ENCODE assay signal across 13 mouse cellular contexts in the genomic region with DNA sequence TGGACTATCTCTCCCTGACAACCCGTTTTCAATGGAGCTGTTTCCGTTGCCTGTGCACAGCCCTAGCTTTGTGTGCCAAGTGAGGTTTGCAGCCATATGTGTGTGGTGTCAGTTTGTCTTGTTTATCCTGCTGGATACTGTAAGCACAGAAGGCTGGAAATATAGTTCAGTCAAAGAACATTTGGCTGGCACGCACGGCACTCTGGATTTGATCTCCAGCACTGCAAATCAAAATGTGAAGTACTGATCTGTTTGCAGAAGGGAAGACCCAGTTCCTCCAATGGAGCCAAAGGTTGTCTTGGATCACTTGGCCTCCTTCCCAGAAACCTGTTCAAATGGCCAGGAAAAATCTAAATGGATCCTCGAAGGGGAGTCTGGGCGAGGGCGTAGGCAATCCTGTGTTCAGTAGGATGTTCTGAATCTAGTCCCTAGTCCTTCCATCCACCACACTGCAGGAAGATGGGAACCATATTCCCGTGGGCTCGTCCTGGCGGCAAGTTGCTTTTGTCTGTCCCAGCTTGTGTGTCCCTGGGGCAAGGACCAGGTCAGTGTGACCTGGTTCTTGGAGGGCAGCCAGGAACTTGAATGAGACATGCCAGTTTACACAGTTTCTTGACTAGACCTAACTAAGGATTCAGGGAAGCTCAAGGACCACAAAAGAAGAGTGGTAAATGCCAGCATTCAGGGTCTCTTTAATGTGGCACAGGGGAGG. TPM values are rescaled to one million over a fixed set of nuclear protein-coding genes. Genes with fewer than 3 reads are reported as not detected.
DNase-seq lines count a peak whose midpoint lies in the region; ATAC-seq and TF ChIP-seq lines count a peak whose summit lies in the region.
"Had no signal": no experiment of that assay in that cellular context is flagged by ENCODE, and none has a peak within 500 bp of the region (broad histone marks: within the 10 kb centered on the region; RNA-seq: fewer than 3 reads in every experiment).

No protein-coding gene starts in this region.

- no peak for ATAC-seq in kidney, embryonic 14.5 days (ENCODE audit: low FRiP score, low TSS enrichment)
- no peak for ATAC-seq in activated CD4-positive, CD25-positive, alpha-beta regulatory T cell, adult 4 months

- WGBS in kidney, embryonic 14.5 days: 80% methylated on average over 10 of the region's 10 CpGs
- 96% methylated on average over 10 of the region's 10 CpGs for WGBS in thymus, adult 2 months

- no peak overlapping the region for H3K4me3 ChIP-seq in kidney, embryonic 14.5 days (ENCODE audit: low read length)
- H3K4me3 ChIP-seq in thymus, adult 2 months (ENCODE audit: control insufficient read depth, insufficient read depth, low read length): no peak overlapping the region
- H3K4me3 ChIP-seq: myocyte had no signal

- no peak overlapping the region for H3K9ac ChIP-seq in kidney, embryonic 14.5 days (ENCODE audit: low read depth, low read length)

- H3K27me3 ChIP-seq in kidney, embryonic 14.5 days (ENCODE audit: control insufficient read depth, insufficient read depth, low read length): no peaks in the 10 kb centered on the region
- H3K27me3 ChIP-seq in thymus, adult 2 months (ENCODE audit: control insufficient read depth, insufficient read depth, low read length): no peaks in the 10 kb centered on the region

- peak; percentile 77 for DNase-seq in kidney, adult 18-20 months
- DNase-seq in thymus, adult 2 months: no peak
- no peak for DNase-seq in thymus, postnatal 10 days (ENCODE audit: low spot score in 2 of 2)
- peak; percentile 74 to 82 for DNase-seq in kidney, postnatal 25 days
- no peak for DNase-seq in T-cell, adult 2 months (ENCODE audit: low spot score)
- DNase-seq: cerebellum, adult 11 months; gastrocnemius, postnatal 36 days; heart, postnatal 10 days; liver had no signal

- no peaks in the 10 kb centered on the region for H3K4me1 ChIP-seq in kidney, embryonic 14.5 days (ENCODE audit: control insufficient read depth, insufficient read depth, low read length)
- H3K4me1 ChIP-seq in thymus, adult 2 months (replicated peaks; ENCODE audit: control insufficient read depth, insufficient read depth, low read length): peaks cover 23% of the 10 kb centered on the region

- TF ChIP-seq POLR2A in thymus, adult 2 months (IDR thresholded peaks at IDR 0.05; ENCODE audit: control insufficient read depth, extremely low read depth, insufficient read depth, low read length, poor library complexity): no peak

- H3K4me2 ChIP-seq in kidney, embryonic 14.5 days (replicated peaks; ENCODE audit: low read depth, low read length): no peak overlapping the region

- no peaks in the 10 kb centered on the region for H3K36me3 ChIP-seq in kidney, embryonic 14.5 days (ENCODE audit: control insufficient read depth, insufficient read depth, low read length)
- peaks cover 41% of the 10 kb centered on the region for H3K36me3 ChIP-seq in thymus, adult 2 months (ENCODE audit: control insufficient read depth, insufficient read depth, low read length)

- no peak overlapping the region for H3K27ac ChIP-seq in kidney, embryonic 14.5 days (ENCODE audit: low read depth, low read length)
- peak overlapping the region; percentile 71 for H3K27ac ChIP-seq in thymus, adult 2 months (ENCODE audit: control insufficient read depth, insufficient read depth, low read length)
- H3K27ac ChIP-seq: kidney, postnatal 0 days had no signal

- no peaks in the 10 kb centered on the region for H3K9me3 ChIP-seq in kidney, embryonic 14.5 days (ENCODE audit: control insufficient read depth, low read length)

- no peak for TF ChIP-seq CTCF in thymus, adult 2 months (IDR thresholded peaks at IDR 0.05; ENCODE audit: borderline replicate concordance, control insufficient read depth, extremely low read depth, insufficient read depth, low read length, poor library complexity)

RNA-seq across cellular contexts. Expression of gene Stat5a, which starts 11.3 kb away (rescaled TPM):
- polyA plus RNA-seq in kidney, embryonic 14.5 days (2014; fragmentation: Nextera tagmentation; extraction: Ambion mirVana): 2.0 and 3.0 TPM in 2 replicates
- 136 and 161 TPM in 2 replicates for polyA plus RNA-seq in thymus, adult 2 months (2012; rRNA removed)
- 10 to 100 TPM; 23.8 to 37.0 TPM for polyA plus RNA-seq in activated CD4-positive, CD25-positive, alpha-beta regulatory T cell, adult 4 months (2017; shearing (Covaris generic))

RNA-seq across cellular contexts. Expression of gene Stat5b, which starts 19.9 kb away (rescaled TPM):
- polyA plus RNA-seq in kidney, embryonic 14.5 days (2014; fragmentation: Nextera tagmentation; extraction: Ambion mirVana): 12.7 and 19.8 TPM in 2 replicates
- polyA plus RNA-seq in thymus, adult 2 months (2012; rRNA removed): 178 and 204 TPM in 2 replicates
- 10 to 100 TPM; 27.8 to 37.2 TPM for polyA plus RNA-seq in activated CD4-positive, CD25-positive, alpha-beta regulatory T cell, adult 4 months (2017; shearing (Covaris generic))

Comparison
In these comparisons a context has a peak if more than half of its experiments do, and no peak if none do; other contexts are left out.
1. DNase-seq: peak in kidney, adult 18-20 months (single experiment) and kidney, postnatal 25 days (2 of 2); none in thymus, adult 2 months (single experiment), thymus, postnatal 10 days (0 of 2) and T-cell, adult 2 months (single experiment).